ENCODE assay signal across 8 mouse cellular contexts in genomic region chr11:83941950-83942840, GRCm38 (mm10). TPM values are rescaled to one million over a fixed set of nuclear protein-coding genes. Genes with fewer than 3 reads are reported as not detected.
DNase-seq lines count a peak whose midpoint lies in the region; ATAC-seq lines count a peak whose summit lies in the region.

Gene Ddx52, plus strand, starts transcription at chr11:83942062.

- H3K9ac ChIP-seq in hindbrain, embryonic 14.5 days, result peak within 1 kb of the TSS; percentile 74

- peak; percentile 92 for ATAC-seq in hindbrain, embryonic 14.5 days (ENCODE audit: low FRiP score)

- H3K4me1 ChIP-seq in hindbrain, embryonic 14.5 days (replicated peaks; ENCODE audit: control insufficient read depth, insufficient read depth, low read length), result peaks cover 10% of the 10 kb centered on the region

- peak; percentile 93 for DNase-seq in R1 (ENCODE audit: low read depth, low spot score)
- peak; percentile 90 to 93 for DNase-seq in cerebellum, postnatal 25 days
- DNase-seq in frontal cortex, postnatal 25 days (ENCODE audit: low spot score in 2 of 2), result peak; percentile 76 to 87
- DNase-seq in hindbrain, embryonic 14.5 days (ENCODE audit: low spot score), result peak; percentile 93
- DNase-seq in layer of hippocampus, postnatal 36 days, result peak; percentile 88 to 89
- peak; percentile 94 for DNase-seq in lung, postnatal 36 days
- DNase-seq in retina, postnatal 1 day, result peak; percentile 94
- peak; percentile 82 to 86 for DNase-seq in urinary bladder, adult 18-20 months (ENCODE audit: low spot score in 2 of 2)

- H3K4me3 ChIP-seq in hindbrain, embryonic 14.5 days (replicated peaks; ENCODE audit: low read length), result peak within 1 kb of the TSS; percentile 72

- no peaks in the 10 kb centered on the region for H3K27me3 ChIP-seq in hindbrain, embryonic 14.5 days (ENCODE audit: control insufficient read depth, insufficient read depth, low read length)

- H3K9me3 ChIP-seq in hindbrain, embryonic 14.5 days (ENCODE audit: control insufficient read depth, low read length), result no peaks in the 10 kb centered on the region

- 2% methylated on average over 49 of the region's 49 CpGs for WGBS in hindbrain, embryonic 14.5 days

- peaks cover 40% of the 10 kb centered on the region for H3K36me3 ChIP-seq in hindbrain, embryonic 14.5 days (replicated peaks; ENCODE audit: control insufficient read depth, insufficient read depth)

- peak within 1 kb of the TSS; percentile 49; the same call in 1 of the 2 replicates for H3K27ac ChIP-seq in hindbrain, embryonic 14.5 days

- H3K4me2 ChIP-seq in hindbrain, embryonic 14.5 days (replicated peaks), result peak within 1 kb of the TSS; percentile 66

RNA-seq across cellular contexts. Expression of gene Ddx52, which starts in this region (rescaled TPM):
- 21.9 and 25.3 TPM in 2 replicates for polyA plus RNA-seq in hindbrain, embryonic 14.5 days (2014; fragmentation: Nextera tagmentation; extraction: Ambion mirVana)
- total RNA-seq in layer of hippocampus, postnatal 36 days (2021), result 10 to 100 TPM; 13.8 to 14.2 TPM

Comparison
In these comparisons a context has a peak if more than half of its experiments do, and no peak if none do; other contexts are left out.
1. Peak in every context shown above with its lines: DNase-seq, ATAC-seq, H3K4me3 ChIP-seq and H3K27ac ChIP-seq.